Mouse (Mus musculus) urinary bladder, adult 2 months (tissue): ENCODE results near the gene Rtn4rl2. TPM values are rescaled to one million over a fixed set of nuclear protein-coding genes. Genes with fewer than 3 reads are reported as not detected.

Source experiments
- polyA plus RNA-seq: library from polyadenylated mRNA; depleted of rRNA; stranded (reverse); fragments of >200 nt; gene quantifications from 2 replicates; pipeline ENCODE4 v1.2.3, GENCODE M21; 2012; rRNA removed

Rtn4rl2 gene
- polyA plus RNA-seq, 1 experiment = 1.4 TPM

Other genes with a start within 250 kb of the Rtn4rl2 start
- 85.0 and 89.4 TPM in 2 replicates for gene Ctnnd1, start 235.9 kb downstream of the Rtn4rl2 start, polyA plus RNA-seq
- gene Btbd18, start 227.6 kb downstream of the Rtn4rl2 start, polyA plus RNA-seq = not detected in 2 replicates
- 46.1 and 59.1 TPM in 2 replicates for gene Selenoh, start 215.9 kb downstream of the Rtn4rl2 start, polyA plus RNA-seq
- not detected in 2 replicates for gene Gm28635, start 208.7 kb downstream of the Rtn4rl2 start, polyA plus RNA-seq
- gene Med19, start 208.3 kb downstream of the Rtn4rl2 start, polyA plus RNA-seq = 18.3 and 20.1 TPM in 2 replicates
- gene Tmx2, start 207.6 kb downstream of the Rtn4rl2 start, polyA plus RNA-seq = 63.6 and 67.7 TPM in 2 replicates
- gene Zdhhc5, start 171.5 kb downstream of the Rtn4rl2 start, polyA plus RNA-seq = 41.3 and 46.0 TPM in 2 replicates
- 15.4 and 20.7 TPM in 2 replicates for gene Clp1, start 159.4 kb downstream of the Rtn4rl2 start, polyA plus RNA-seq
- 17.0 and 17.5 TPM in 2 replicates for gene Ypel4, start 152.7 kb downstream of the Rtn4rl2 start, polyA plus RNA-seq
- 3.1 and 3.2 TPM in 2 replicates for gene Gm19426, start 143.1 kb downstream of the Rtn4rl2 start, polyA plus RNA-seq
- 711 and 879 TPM in 2 replicates for gene Serping1, start 111.3 kb downstream of the Rtn4rl2 start, polyA plus RNA-seq
- gene Ube2l6, start 87.9 kb downstream of the Rtn4rl2 start, polyA plus RNA-seq = 36.2 and 36.3 TPM in 2 replicates
- gene Smtnl1, start 64.1 kb downstream of the Rtn4rl2 start, polyA plus RNA-seq = not detected in 2 replicates
- gene Timm10, start 59.7 kb downstream of the Rtn4rl2 start, polyA plus RNA-seq = 35.0 and 47.5 TPM in 2 replicates
- 11.4 and 12.6 TPM in 2 replicates for gene Slc43a1, start 47.9 kb downstream of the Rtn4rl2 start, polyA plus RNA-seq
- 116 and 142 TPM in 2 replicates for gene Slc43a3, start 49.9 kb upstream of the Rtn4rl2 start, polyA plus RNA-seq
- 0.27 and 0.33 TPM in 2 replicates for gene Prg2, start 93.8 kb upstream of the Rtn4rl2 start, polyA plus RNA-seq
- not detected in 2 replicates for gene Prg3, start 101.5 kb upstream of the Rtn4rl2 start, polyA plus RNA-seq
- 81.0 and 88.4 TPM in 2 replicates for gene Ssrp1, start 150.5 kb upstream of the Rtn4rl2 start, polyA plus RNA-seq
- gene P2rx3, start 150.8 kb upstream of the Rtn4rl2 start, polyA plus RNA-seq = 0.60 and 0.87 TPM in 2 replicates
- 53.7 and 71.5 TPM in 2 replicates for gene Tnks1bp1, start 161.3 kb upstream of the Rtn4rl2 start, polyA plus RNA-seq
- gene Aplnr, start 249.5 kb upstream of the Rtn4rl2 start, polyA plus RNA-seq = 7.3 and 9.6 TPM in 2 replicates